Mouse (Mus musculus): ENCODE measurements around the gene Cxcl10. TPM values are rescaled to one million over a fixed set of nuclear protein-coding genes. Genes with fewer than 3 reads are reported as not detected.

The Cxcl10 gene
- polyA plus RNA-seq, 1 experiment from 2014 or later = 0.94 TPM

GRCm38 (mm10) chr5:92382349-92382679 is 33.6 kb upstream of the Cxcl10 start:
- Histone ChIP-seq H3K9me3 (no peaks in the 10 kb centered on the region), H3K27ac (no peak overlapping the region), H3K9ac (no peak overlapping the region), H3K4me2 (replicated peaks) (no peak overlapping the region), H3K36me3 (no peaks in the 10 kb centered on the region), H3K4me1 (peaks cover 15% of the 10 kb centered on the region), H3K4me3 (no peak overlapping the region), H3K27me3 (no peaks in the 10 kb centered on the region)
- no peak for ATAC-seq (ENCODE audit: low FRiP score, low read depth)
- WGBS = 59% methylated on average over 9 of the region's 9 CpGs

- H3K36me3 ChIP-seq = no peaks in the 10 kb centered on the region
- H3K27me3 ChIP-seq = no peaks in the 10 kb centered on the region
- H3K4me2 ChIP-seq (replicated peaks) = 0 out of 2 replicates have a peak overlapping the region, but pooled peaks have one; percentile 16
- ATAC-seq (ENCODE audit: low FRiP score, low read depth) = peak; percentile 82; the same call in 1 of the 2 replicates
- WGBS = 36% methylated on average over 12 of the region's 12 CpGs
- no peaks in the 10 kb centered on the region for H3K9me3 ChIP-seq
- peaks cover 21% of the 10 kb centered on the region for H3K4me1 ChIP-seq
- no peak overlapping the region for H3K4me3 ChIP-seq
- no peak overlapping the region for H3K27ac ChIP-seq
- H3K9ac ChIP-seq = no peak overlapping the region
Measured at GRCm38 (mm10) chr5:92381550-92382348, 33.1 kb upstream of the Cxcl10 start.

GRCm38 (mm10) chr5:92376795-92377405 is 28.2 kb upstream of the Cxcl10 start:
- H3K4me2 ChIP-seq (replicated peaks) = 0 out of 2 replicates have a peak overlapping the region, but pooled peaks have one; percentile 7
- H3K27ac ChIP-seq = peak overlapping the region; percentile 34; the same call in 1 of the 2 replicates
- peaks cover 23% of the 10 kb centered on the region for H3K4me1 ChIP-seq
- no peaks in the 10 kb centered on the region for H3K27me3 ChIP-seq
- no peak overlapping the region for H3K9ac ChIP-seq
- H3K36me3 ChIP-seq = no peaks in the 10 kb centered on the region
- 23% methylated on average over 13 of the region's 13 CpGs for WGBS
- 0 out of 2 replicates have a peak, but pooled peaks have one; percentile 25 for ATAC-seq (ENCODE audit: low FRiP score, low read depth)
- no peaks in the 10 kb centered on the region for H3K9me3 ChIP-seq
- no peak overlapping the region for H3K4me3 ChIP-seq

GRCm38 (mm10) chr5:92375368-92375767 is 26.7 kb upstream of the Cxcl10 start:
- no peaks in the 10 kb centered on the region for H3K36me3 ChIP-seq
- ATAC-seq (ENCODE audit: low FRiP score, low read depth) = no peak
- H3K4me2 ChIP-seq (replicated peaks) = no peak overlapping the region
- no peak overlapping the region for H3K27ac ChIP-seq
- H3K4me3 ChIP-seq = no peak overlapping the region
- H3K9ac ChIP-seq = no peak overlapping the region
- WGBS = 79% methylated on average over 17 of the region's 17 CpGs
- peaks cover 29% of the 10 kb centered on the region for H3K4me1 ChIP-seq
- no peaks in the 10 kb centered on the region for H3K27me3 ChIP-seq
- no peaks in the 10 kb centered on the region for H3K9me3 ChIP-seq

GRCm38 (mm10) chr5:92374721-92375142 is 26.0 kb upstream of the Cxcl10 start:
- no peak overlapping the region for H3K4me3 ChIP-seq
- ATAC-seq (ENCODE audit: low FRiP score, low read depth) = no peak
- 51% methylated on average over 6 of the region's 6 CpGs for WGBS
- H3K4me1 ChIP-seq = peaks cover 29% of the 10 kb centered on the region
- H3K9me3 ChIP-seq = no peaks in the 10 kb centered on the region
- H3K27me3 ChIP-seq = no peaks in the 10 kb centered on the region
- H3K4me2 ChIP-seq (replicated peaks) = no peak overlapping the region
- H3K27ac ChIP-seq = no peak overlapping the region
- no peaks in the 10 kb centered on the region for H3K36me3 ChIP-seq
- H3K9ac ChIP-seq = no peak overlapping the region

GRCm38 (mm10) chr5:92372605-92373004 is 23.9 kb upstream of the Cxcl10 start:
- no peak overlapping the region for H3K9ac ChIP-seq
- H3K4me3 ChIP-seq = no peak overlapping the region
- WGBS = 63% methylated on average over 2 of the region's 2 CpGs
- no peaks in the 10 kb centered on the region for H3K27me3 ChIP-seq
- H3K9me3 ChIP-seq = no peaks in the 10 kb centered on the region
- ATAC-seq (ENCODE audit: low FRiP score, low read depth) = no peak
- H3K27ac ChIP-seq = no peak overlapping the region
- H3K4me1 ChIP-seq = peaks cover 28% of the 10 kb centered on the region
- H3K36me3 ChIP-seq = no peaks in the 10 kb centered on the region
- no peak overlapping the region for H3K4me2 ChIP-seq (replicated peaks)

- peaks cover 19% of the 10 kb centered on the region; the same call in 1 of the 2 replicates for H3K4me1 ChIP-seq
- no peak overlapping the region for H3K4me3 ChIP-seq
- H3K4me2 ChIP-seq (replicated peaks) = no peak overlapping the region
- H3K9ac ChIP-seq = no peak overlapping the region
- H3K9me3 ChIP-seq = no peaks in the 10 kb centered on the region
- peak; percentile 57; the same call in 1 of the 2 replicates for ATAC-seq (ENCODE audit: low FRiP score, low read depth)
- peak overlapping the region; percentile 63; the same call in 1 of the 2 replicates for H3K27ac ChIP-seq
- 62% methylated on average over 14 of the region's 14 CpGs for WGBS
- H3K36me3 ChIP-seq = no peaks in the 10 kb centered on the region
- H3K27me3 ChIP-seq = no peaks in the 10 kb centered on the region
Measured at GRCm38 (mm10) chr5:92371361-92371976, 22.8 kb upstream of the Cxcl10 start.

- H3K36me3 ChIP-seq = no peaks in the 10 kb centered on the region
- H3K9ac ChIP-seq = no peak overlapping the region
- no peak for ATAC-seq (ENCODE audit: low FRiP score, low read depth)
- peak overlapping the region; percentile 63 for H3K27ac ChIP-seq
- H3K4me2 ChIP-seq (replicated peaks) = no peak overlapping the region
- H3K9me3 ChIP-seq = no peaks in the 10 kb centered on the region
- 69% methylated on average over 6 of the region's 6 CpGs for WGBS
- H3K4me1 ChIP-seq = peaks cover 19% of the 10 kb centered on the region; the same call in 1 of the 2 replicates
- no peak overlapping the region for H3K4me3 ChIP-seq
- no peaks in the 10 kb centered on the region for H3K27me3 ChIP-seq
Measured at GRCm38 (mm10) chr5:92370891-92371290, 22.2 kb upstream of the Cxcl10 start.

GRCm38 (mm10) chr5:92370392-92370791 is 21.7 kb upstream of the Cxcl10 start:
- Histone ChIP-seq H3K36me3 (no peaks in the 10 kb centered on the region), H3K4me1 (peaks cover 19% of the 10 kb centered on the region; the same call in 1 of the 2 replicates), H3K9me3 (no peaks in the 10 kb centered on the region), H3K9ac (no peak overlapping the region), H3K27ac (peak overlapping the region; percentile 63; the same call in 1 of the 2 replicates), H3K4me2 (replicated peaks) (no peak overlapping the region), H3K4me3 (no peak overlapping the region), H3K27me3 (no peaks in the 10 kb centered on the region)
- no peak for ATAC-seq (ENCODE audit: low FRiP score, low read depth)
- WGBS = 68% methylated on average over 6 of the region's 6 CpGs

- Histone ChIP-seq H3K4me1 (peaks cover 19% of the 10 kb centered on the region; the same call in 1 of the 2 replicates), H3K4me2 (replicated peaks) (no peak overlapping the region), H3K27ac (peak overlapping the region; percentile 33; the same call in 1 of the 2 replicates), H3K4me3 (no peak overlapping the region), H3K36me3 (no peaks in the 10 kb centered on the region), H3K27me3 (no peaks in the 10 kb centered on the region), H3K9ac (no peak overlapping the region), H3K9me3 (no peaks in the 10 kb centered on the region)
- ATAC-seq (ENCODE audit: low FRiP score, low read depth) = peak; percentile 77
- 60% methylated on average over 13 of the region's 13 CpGs for WGBS
Measured at GRCm38 (mm10) chr5:92369151-92369994, 20.7 kb upstream of the Cxcl10 start.

GRCm38 (mm10) chr5:92368392-92368791 is 19.7 kb upstream of the Cxcl10 start:
- Histone ChIP-seq H3K36me3 (no peaks in the 10 kb centered on the region), H3K4me3 (no peak overlapping the region), H3K27me3 (no peaks in the 10 kb centered on the region), H3K27ac (no peak overlapping the region), H3K9me3 (no peaks in the 10 kb centered on the region), H3K4me2 (replicated peaks) (no peak overlapping the region), H3K9ac (no peak overlapping the region), H3K4me1 (peaks cover 19% of the 10 kb centered on the region; the same call in 1 of the 2 replicates)
- ATAC-seq (ENCODE audit: low FRiP score, low read depth) = no peak
- WGBS = 56% methylated on average over 10 of the region's 10 CpGs
